Mouse (Mus musculus): ENCODE data around the gene Ndfip2.

Ndfip2 gene

DNA sequence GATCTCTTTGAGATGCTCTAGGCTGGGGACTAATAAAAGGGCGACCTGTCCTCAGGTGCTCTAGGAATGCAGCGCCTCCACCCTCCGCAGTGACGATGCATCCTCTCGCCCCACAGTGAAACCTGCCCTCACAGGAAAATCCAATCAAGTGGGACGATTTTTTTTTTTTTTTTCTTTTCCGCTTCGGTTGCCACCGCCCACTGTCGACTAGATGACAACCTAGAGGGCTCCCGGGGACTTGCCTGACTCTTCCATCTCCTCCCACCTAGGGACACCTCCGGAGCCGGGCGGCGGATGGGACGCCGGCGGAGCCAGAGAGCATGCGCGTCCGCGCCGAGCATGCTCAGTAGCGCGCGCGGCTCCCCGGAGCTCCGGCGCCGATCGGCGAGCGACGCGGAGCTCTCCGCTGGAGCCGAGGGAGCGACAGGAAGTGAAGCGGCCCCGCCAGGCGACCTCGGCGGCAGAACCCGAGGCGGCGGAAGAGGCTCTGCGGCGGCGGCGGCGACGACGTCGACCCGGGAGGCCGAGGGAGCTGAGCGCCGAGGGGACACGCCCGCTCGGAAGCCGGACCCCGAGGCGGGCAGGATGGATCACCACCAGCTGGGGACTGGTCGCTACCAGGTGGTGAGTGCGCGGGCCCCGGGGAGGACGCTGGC is at the start of gene Ndfip2:
Gene Ndfip2 (plus strand): TSS at position 195 of the 656 bp plus-strand sequence.
- peak; percentile 87 for DNase-seq (ENCODE audit: low read depth, low spot score)

DNA sequence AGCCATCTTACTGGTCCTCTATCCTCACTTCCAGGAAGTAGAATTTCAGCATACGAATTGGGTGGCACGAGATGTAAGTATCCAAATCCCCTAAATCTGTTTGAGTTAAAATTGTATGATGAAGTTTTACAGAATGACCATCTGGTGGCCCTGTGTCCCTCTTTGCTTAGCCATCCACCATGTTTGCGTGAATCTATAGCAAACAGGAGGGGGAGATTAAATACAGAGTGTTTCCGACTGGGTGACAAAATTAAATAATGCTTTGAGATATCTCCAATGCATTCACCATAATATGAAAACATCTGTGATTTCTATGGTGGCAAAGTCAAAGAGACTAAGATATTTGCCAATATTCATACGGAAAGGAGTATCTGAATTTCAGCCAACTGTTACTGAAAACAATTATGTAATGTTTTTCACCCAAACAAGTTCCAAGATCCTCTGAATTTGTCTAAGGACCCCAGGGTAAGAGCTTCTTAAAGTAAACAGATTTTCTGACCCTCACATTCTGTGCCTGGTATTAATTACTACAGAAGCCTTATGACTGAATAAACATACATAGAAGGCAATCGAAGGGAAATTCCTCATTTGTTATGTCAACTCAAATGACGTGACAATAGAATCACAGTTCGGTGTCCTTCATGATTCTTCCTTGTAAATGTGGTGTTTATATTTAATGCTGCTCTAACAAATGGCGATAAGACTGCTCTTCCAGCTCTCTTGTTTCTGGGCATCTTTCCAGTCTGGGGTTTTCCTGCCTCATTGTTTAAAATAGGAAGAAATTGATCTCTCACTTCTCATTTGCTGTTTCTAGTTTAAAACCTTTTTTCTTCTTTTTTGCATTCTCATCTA is 38.6 kb upstream of the Ndfip2 start:
- peak; percentile 17 for DNase-seq (ENCODE audit: low read depth, low spot score)

DNA sequence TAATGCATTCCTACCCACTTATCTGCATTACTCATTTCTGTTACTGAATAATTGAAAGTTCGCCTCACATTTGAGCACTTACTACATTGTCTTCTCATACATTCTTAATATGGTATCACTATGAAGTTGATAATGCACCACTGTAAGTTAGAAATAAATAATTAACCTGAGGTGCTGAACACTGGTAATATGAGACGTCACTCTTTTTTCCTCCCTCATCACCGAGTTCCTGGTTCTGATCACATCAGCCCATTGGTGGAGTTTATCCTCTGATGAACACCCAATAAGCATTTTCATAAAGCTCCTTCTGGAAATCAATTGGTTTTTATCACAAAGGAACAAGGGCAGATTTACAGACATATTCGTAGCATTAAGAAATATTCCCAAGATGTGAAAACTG is 36.1 kb upstream of the Ndfip2 start:
- DNase-seq (ENCODE audit: low read depth, low spot score), result no peak

DNA sequence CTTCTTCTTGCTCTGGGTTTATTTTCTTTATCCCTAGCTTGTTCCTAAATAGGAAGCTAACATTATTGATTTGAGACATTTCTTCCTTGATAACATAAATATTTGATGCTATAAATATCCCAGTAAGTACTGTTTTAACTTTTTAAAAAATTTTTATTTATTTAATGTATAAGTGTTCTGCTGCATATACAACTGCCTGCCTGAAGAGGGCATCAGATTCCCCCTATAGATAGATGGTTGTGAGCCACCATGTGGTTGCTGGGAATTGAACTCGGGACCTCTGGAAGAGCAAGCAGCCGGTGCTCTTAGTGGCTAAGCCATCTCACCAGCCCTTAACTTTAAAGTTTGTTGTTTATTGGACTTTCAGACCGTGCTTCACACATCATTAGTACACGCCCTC is 32.6 kb upstream of the Ndfip2 start:
- no peak for DNase-seq (ENCODE audit: low read depth, low spot score)

DNA sequence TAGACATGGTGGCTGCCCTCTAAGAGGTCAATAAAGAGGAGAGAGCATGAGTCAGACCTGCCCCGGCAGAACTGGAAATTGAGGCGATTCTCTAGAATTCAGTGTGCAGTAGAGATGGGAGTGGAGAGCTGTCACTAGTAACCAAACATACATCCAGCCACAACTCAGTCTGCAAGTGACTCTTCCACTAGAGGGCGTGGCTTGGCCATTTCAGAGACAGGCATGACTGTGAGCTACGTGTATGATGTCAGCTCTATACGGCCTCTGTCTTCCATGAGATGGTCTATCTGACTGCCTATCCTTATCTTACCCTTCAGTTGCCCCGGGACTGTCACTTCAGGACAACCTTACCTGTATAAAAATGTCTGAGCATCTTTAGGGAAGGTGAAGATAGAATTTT is 26.0 kb upstream of the Ndfip2 start:
- peak; percentile 41 for DNase-seq (ENCODE audit: low read depth, low spot score)

DNA sequence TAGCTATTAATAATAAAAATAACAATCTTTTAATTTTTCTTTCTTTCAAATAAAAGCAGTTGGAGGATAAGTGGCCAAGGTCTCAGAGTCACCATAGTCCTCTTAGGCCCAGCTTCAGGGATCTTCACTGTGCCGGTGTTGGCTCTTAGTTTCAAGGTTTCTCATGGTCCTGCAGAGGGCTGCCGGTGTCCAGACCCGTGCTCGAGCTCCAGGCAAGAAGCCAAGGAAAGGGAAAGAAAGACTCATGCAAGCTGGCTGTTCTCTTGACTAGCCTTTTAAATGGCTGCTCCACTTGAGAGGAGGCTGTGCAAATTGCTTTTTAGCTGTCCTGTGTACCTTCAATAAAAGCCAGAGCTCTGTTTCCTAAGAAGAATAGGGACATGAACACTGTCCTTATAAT is 21.8 kb upstream of the Ndfip2 start:
- no peak for DNase-seq (ENCODE audit: low read depth, low spot score)

DNA sequence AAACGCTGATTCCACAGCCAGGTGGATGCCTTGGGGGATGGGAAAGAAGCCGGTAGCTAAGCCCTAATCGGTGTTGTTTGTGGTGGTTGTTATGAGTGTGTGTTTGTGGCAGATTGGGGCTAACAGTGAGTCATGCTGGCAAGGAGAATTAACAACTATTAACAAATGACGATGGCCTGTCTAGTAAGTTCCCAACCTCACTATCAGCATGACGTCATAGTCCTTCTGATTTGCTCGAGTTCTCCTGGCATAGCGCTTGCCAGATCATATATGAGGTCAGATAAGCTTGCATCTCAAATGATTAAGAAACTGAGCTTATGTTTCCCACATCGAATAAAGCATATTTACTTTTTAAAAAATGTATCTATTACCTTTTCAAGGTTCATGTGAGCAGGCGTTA is 20.6 kb upstream of the Ndfip2 start:
- no peak for DNase-seq (ENCODE audit: low read depth, low spot score)

DNA sequence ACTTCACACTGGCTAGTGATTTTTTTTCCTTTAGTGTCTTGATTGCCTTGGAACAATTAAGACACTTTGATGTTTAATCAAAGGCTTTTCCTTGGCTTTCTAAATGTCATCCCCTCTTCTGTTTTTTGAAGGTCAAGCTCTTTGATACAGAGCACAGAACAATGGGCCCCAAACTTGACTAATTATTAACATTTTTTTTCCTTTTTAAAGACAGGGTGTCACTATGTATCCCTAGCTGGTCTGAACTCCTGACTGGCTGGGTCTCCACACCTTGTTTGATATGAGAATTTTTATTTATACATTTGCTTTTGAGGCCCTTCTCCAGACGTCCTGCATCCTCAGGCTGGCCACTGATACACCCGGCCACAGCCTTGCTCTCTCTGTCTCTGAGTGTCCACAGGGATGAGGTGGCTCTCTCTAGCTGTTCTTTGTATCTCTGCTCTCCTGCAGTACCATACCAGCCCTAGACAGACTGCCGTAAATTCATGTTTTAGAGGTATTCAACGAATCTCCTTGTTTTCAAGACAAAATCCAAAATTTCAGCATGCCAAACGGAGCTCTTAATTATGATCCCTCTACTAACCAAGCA is 19.8 kb upstream of the Ndfip2 start:
- no peak for DNase-seq (ENCODE audit: low read depth, low spot score)

DNA sequence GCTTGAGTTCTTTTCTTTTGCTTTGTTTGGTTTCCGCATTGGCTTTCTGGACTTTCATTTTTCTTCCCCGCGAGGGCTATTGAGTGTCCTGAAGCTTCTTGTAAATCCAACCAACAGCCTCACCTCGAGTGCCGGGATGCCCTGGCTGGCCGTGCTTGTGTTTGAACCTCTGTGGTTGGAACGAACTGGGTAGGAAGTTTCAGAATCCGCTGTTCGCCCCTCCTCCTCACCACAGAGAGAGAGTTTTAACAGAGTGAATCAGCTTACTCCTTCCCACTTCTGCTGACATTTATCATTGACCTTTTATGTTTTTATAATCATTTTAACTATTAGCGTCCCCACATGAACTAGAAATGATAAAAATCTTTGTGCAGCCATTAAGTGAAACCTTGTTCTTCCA is 18.3 kb upstream of the Ndfip2 start:
- DNase-seq (ENCODE audit: low read depth, low spot score), result no peak

DNA sequence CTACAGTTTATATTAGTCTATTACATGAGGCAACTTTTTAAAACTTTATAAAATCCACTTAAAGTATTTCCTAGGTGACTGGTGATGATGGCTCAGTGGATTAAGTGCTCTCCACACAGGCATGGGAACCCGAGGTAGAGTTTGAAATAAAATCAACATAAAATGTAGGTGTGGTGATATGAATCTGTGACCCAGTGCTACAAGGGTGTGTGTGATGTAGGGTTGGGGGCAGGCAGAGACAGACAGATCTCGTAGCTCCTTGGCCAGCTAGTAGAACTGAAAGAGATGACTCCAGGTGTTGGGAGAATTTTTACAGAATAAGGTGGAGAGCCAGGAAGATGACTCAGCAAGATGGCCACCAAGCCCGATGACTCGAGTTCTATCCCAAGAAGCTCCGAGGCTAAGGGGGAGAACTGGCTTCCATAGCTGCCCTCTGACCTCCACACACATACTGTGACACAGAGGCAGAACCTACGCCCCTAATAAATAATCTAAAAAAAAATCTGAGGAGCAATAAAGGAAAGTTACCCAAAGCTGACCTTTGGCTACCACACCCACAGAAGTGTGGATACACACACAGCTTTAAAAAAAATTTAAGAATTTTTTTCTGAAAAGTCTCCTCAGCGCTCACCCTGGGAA is 14.4 kb upstream of the Ndfip2 start:
- no peak for DNase-seq (ENCODE audit: low read depth, low spot score)

DNA sequence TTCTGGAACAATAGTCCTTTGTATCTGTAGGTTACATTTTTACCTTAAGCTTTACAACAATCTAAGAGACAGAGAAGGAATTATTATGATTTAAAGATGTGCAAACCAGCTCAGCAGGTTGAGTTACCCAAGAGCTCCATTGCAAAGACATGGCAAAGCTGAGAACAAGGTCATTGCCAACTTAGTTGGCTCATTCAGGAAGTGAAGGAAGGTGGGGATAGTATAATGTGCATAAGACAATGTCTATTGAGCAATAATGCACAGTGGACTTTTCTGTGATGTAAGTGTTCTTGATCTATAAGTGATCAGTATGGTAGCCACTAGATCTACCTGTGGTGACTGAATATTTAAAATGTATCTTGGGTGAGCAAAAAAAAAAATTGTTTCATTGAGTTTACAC is 7.3 kb upstream of the Ndfip2 start:
- DNase-seq (ENCODE audit: low read depth, low spot score), result no peak

DNA sequence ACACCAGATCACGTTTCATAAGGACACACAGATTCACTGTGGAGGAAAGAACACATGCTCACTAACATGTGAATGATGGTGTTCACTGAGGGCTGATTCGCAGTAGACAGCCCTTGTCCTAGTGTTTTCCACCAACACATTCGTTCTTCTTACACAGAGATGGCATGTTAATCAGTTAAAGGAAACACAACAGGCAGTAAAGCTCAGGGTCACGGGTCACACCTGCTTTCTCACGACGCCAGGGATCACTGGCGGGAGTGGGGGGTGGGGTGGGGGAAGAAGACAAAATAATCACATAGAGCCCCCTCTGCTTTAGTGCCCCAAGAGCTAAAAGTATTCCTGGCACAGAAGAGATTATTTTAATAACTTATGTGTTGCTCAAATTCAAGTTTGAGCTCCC is 5.1 kb upstream of the Ndfip2 start:
- DNase-seq (ENCODE audit: low read depth, low spot score), result no peak

DNA sequence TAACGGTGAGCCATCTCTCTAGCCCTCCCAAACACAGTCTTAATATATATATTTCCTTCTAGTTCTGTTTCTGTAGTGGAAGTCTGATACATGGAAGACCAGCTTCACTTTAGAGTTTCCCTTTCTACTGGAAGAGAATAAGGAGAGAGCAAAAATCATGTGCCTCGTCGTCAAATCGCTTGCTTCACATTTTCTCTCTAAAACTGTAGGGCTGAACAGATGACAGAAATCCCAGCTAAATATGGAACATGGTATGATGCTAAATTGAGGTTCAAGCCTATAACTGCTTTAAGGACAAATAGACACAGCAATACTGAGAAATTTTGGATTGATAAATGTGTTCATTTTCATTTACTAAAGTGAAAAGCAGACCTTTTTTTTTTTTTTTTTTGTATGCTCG is 4.0 kb upstream of the Ndfip2 start:
- DNase-seq (ENCODE audit: low read depth, low spot score), result peak; percentile 77

DNA sequence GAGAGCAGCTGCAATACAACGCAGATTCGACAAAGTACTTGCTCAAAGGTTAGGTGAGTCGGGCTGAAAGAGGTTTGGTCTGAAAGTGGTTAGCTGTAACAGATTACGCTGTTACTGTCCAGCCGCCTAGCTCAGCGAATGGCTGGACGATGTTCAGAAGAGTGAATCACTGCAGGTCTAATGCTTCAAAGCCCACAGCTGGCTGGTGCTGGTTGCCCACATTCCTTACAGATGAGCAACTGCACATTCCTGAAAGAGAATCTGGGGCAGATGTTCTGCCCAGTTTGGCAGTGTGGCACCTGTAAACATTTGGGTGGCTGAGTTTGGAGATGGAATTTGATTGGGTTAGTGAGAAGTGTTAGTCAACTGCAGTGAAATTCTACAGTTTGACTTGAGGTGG is 2.8 kb upstream of the Ndfip2 start:
- DNase-seq (ENCODE audit: low read depth, low spot score), result no peak

DNA sequence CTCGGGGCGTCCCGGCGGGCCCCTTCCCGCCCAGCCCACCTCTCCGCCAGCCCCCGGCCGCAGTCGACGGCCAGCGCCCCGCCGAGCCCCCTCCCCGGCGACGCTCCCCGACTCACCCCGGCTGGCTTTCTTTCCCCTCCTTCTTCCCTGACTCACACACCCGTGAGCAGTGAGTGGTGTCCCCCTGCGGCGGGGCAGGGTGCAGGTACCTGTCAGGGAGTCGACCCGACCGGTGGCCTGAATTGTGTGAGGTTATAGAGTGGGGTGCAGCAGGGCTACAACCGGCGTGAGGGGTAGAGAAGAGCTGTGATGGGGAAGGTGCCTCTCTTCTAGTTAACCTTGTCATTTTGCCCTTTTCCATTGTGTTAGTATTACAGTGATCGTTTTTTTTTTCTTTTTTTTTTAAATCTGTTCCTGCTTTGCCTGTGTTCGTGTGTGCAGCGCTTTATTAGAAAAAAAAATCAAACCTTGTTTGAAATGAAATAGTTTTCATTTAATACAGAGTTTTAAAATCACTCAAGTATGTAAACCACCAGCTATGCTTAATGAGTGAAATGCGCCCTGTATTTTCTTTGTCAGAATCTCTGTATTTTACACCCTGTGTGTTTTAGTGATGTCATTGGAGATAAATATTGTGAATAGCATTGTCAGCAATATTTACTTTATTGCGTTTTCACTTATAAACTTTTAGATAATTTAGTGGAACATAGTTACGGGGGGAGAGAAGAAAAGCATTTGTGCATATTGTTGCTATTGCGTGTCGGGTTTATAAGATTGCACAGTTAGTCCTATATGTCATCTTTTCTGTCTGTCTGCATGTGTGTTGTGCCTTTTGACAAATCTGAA is 885 bp downstream of the Ndfip2 start:
- no peak for DNase-seq (ENCODE audit: low read depth, low spot score)

DNA sequence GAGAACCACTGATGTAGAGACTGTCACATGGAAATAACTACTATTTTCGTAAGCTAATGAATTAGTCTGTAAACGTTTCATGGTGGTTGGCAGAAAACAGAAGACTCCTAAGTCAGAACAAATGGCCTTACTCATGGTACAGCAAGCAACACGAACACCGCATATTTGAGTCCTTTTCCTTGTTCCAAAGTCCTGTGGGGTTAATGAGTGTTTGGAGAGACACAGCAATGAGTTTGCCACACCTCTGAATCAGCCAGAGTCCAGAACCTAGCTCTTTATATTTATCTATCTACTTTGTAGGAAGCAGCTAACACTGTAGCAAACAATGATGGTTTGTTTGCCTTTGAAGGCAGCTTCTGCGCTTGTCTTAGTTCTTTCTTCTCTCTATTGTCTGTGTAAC is 4.5 kb downstream of the Ndfip2 start:
- no peak for DNase-seq (ENCODE audit: low read depth, low spot score)

DNA sequence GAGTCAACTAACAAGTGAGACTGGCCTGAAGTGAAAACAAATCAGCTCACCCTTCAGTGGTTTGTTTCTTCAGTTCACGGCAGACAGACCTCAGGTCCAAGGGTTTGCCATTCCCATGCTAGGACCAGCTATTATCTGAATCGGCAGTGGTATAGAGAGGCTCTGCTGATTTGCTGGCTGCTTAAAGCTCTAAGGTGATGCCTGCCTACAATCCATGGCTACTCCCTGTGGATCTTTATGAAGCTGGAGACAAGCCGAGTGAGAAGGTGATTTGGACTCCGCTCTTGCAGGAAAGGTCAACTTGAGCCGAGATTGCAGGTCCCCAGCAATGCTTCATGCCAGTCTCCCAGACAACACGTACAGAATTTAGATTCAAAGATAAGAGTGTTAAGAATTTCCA is 8.7 kb downstream of the Ndfip2 start:
- no peak for DNase-seq (ENCODE audit: low read depth, low spot score)

DNA sequence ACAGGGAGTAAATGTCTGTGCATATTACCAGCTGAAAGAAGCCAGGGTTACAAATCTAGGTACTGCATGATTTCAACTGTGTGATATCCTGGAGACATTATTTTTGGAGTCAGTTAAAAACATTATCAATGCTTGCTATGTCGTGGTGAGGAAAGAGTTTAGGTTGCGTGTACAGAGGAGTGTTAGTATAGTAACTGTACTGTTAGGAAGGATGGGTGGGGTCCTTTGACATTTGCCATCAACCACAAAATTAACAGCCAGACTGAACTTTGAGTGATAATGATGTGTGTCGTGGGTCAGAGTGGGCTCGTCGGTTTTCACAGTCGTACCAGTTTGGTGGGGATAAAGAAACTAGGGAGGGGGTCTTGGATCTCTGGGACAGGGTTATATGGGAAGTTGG is 13.7 kb downstream of the Ndfip2 start:
- no peak for DNase-seq (ENCODE audit: low read depth, low spot score)

DNA sequence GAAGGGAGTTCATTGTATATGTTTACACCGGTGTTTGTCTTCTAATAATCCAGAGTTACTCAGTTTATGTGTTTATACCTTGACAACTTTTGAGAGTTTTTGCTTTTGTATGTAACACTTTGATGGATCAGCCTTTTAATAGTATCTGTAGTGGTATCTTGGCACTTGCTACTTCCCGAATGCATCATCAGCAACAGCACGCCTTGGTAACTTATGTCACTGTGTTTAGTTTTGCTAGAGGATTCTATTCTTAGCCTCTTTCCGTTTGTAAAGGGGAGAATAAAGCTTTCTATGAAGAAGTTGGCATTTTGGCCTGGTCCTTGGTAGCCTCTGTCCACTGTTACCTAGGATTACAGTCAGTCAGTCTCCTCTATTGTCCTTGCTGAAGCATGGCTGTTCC is 14.2 kb downstream of the Ndfip2 start:
- DNase-seq (ENCODE audit: low read depth, low spot score), result no peak

DNA sequence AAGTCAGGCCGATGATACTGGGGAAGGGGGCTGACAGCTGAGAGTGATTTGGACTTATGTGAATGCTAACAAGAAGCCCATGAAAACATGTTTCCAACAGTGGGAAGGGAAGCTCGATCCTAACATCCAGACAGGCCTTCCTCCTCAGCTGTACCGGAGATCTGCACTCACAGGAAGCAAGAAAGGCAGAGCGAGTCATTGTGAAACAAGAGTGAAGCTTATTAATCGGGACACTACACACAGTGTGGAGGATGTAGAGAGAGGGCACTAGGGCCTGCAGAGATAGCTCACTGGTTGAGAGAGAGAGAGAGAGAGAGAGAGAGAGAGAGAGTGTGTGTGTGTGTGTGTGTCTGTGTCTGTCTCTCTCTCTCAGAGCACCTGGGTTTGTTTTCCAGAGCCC is 16.8 kb downstream of the Ndfip2 start:
- no peak for DNase-seq (ENCODE audit: low read depth, low spot score)

DNA sequence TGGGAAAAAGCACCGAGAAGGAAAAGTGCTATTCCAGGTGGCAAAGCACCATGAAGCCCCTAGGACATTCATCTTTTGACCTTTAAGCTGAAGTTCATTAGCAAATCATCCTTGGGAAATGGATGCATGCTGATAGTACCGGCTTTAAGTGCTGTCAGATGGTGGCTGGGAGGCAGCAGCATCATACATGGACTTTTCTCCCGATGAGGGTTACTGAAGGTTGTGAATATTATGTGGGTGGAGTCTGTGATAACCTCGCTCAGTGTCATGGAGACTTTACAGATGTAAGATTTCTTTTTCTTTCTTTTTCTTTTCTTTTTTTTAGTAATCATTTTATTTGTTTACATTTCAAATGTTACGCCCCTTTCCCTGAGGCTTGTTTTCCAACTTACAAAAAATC is 18.9 kb downstream of the Ndfip2 start:
- no peak for DNase-seq (ENCODE audit: low read depth, low spot score)

DNA sequence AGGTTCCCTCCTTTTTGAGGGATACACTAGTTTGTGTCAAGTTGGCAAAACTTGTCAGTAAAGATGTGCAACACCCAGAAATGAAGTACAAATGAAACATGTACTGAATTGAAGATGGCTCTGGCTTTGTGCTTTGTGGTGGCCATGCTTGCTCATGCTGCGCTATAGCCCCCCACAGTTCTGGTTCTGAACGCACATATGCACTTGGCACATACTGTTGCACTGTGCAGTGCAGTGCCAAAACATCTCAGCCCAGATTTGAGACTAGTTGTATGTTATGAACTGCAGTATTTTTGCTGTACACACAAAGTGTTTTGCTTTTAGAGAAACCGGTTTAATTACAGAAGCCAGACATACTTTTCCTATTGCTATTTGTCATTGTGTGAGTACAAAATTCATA is 25.7 kb downstream of the Ndfip2 start:
- DNase-seq (ENCODE audit: low read depth, low spot score), result no peak
